Mouse (Mus musculus) hindbrain, embryonic 11.5 days (tissue): ENCODE data around the gene Irak2. TPM values are rescaled to one million over a fixed set of nuclear protein-coding genes. Genes with fewer than 3 reads are reported as not detected.

Experiments
- ATAC-seq: fragments of 200-750 bp; cut with Nextera tagmentation; 2 replicates; pipeline ENCODE4 v1.8.0; 2017; ENCODE audit warnings: mild to moderate bottlenecking, moderate TSS enrichment, moderate library complexity; ENCODE audit not compliant: low FRiP score
- DNase-seq: peaks from one replicate; pipeline ENCODE4 v3.0.0-alpha.2; 2015; ENCODE audit warnings: low spot score
- H3K27ac ChIP-seq: fragments of 300-500 bp; sonication (generic); 2 replicates; pipeline ENCODE4 v1.5.1; 2014; ENCODE audit warnings: mild to moderate bottlenecking, low read depth, low read length
- H3K27me3 ChIP-seq: fragments of 300-500 bp; sonication (generic); 2 replicates; pipeline ENCODE4 v1.6.1; 2014; ENCODE audit warnings: mild to moderate bottlenecking, low read length, moderate library complexity, mixed read lengths; ENCODE audit not compliant: control insufficient read depth, insufficient read depth
- H3K36me3 ChIP-seq: fragments of 300-500 bp; sonication (generic); 2 replicates; pipeline ENCODE4 v1.6.1; 2014; ENCODE audit warnings: mild to moderate bottlenecking, low read length, moderate library complexity, mixed read lengths; ENCODE audit not compliant: control insufficient read depth, insufficient read depth
- H3K4me1 ChIP-seq: fragments of 300-500 bp; sonication (generic); replicated peaks from 2 replicates; pipeline ENCODE4 v1.6.1; 2014; ENCODE audit warnings: low read length, mixed read lengths; ENCODE audit not compliant: control insufficient read depth, insufficient read depth
- H3K4me2 ChIP-seq: fragments of 300-500 bp; sonication (generic); replicated peaks from 2 replicates; pipeline ENCODE4 v1.6.1; 2014; ENCODE audit warnings: mild to moderate bottlenecking, low read depth, low read length
- H3K4me3 ChIP-seq: fragments of 300-500 bp; sonication (generic); 2 replicates; pipeline ENCODE4 v1.5.1; 2014; ENCODE audit warnings: low read depth, low read length
- H3K9ac ChIP-seq: fragments of 300-500 bp; sonication (generic); 2 replicates; pipeline ENCODE4 v1.6.1; 2014; ENCODE audit warnings: low read depth, low read length
- H3K9me3 ChIP-seq: fragments of 300-500 bp; sonication (generic); 2 replicates; pipeline ENCODE4 v1.6.1; 2016; ENCODE audit warnings: low read length; ENCODE audit not compliant: control insufficient read depth
- WGBS: fragments of 180-500 bp; shearing (Covaris S2); extraction: QIAGEN DNeasy Blood & Tissue Kit; methylation state at CpG from one replicate; pipeline ENCODE4 v1.1.7; 2014; 5-methylcytosine and 5-hydroxymethylcytosine counted together
- polyA plus RNA-seq: library from polyadenylated mRNA; unstranded; fragments of >200 nt; fragmentation: Nextera tagmentation; extraction: Ambion mirVana; gene quantifications from 2 replicates; pipeline ENCODE4 v1.2.1, GENCODE M21; 2014

Gene Irak2
- polyA plus RNA-seq, 1 experiment from 2014 or later, result 1.6 TPM

GRCm38 (mm10) chr6:113658226-113658625 is 20.0 kb downstream of the Irak2 start:
- H3K4me3 ChIP-seq, result no peak overlapping the region
- 64% methylated on average over 3 of the region's 3 CpGs for WGBS
- no peaks in the 10 kb centered on the region for H3K9me3 ChIP-seq
- no peak for ATAC-seq
- DNase-seq, result no peak
- H3K36me3 ChIP-seq, result no peaks in the 10 kb centered on the region
- no peak overlapping the region for H3K4me2 ChIP-seq
- no peak overlapping the region for H3K9ac ChIP-seq
- H3K4me1 ChIP-seq, result no peaks in the 10 kb centered on the region
- no peak overlapping the region for H3K27ac ChIP-seq
- H3K27me3 ChIP-seq, result no peaks in the 10 kb centered on the region

GRCm38 (mm10) chr6:113659648-113660491 is 21.6 kb downstream of the Irak2 start:
- H3K9ac ChIP-seq, result no peak overlapping the region
- H3K36me3 ChIP-seq, result no peaks in the 10 kb centered on the region
- no peaks in the 10 kb centered on the region for H3K27me3 ChIP-seq
- DNase-seq (no peak), ATAC-seq (no peak)
- no peak overlapping the region for H3K27ac ChIP-seq
- WGBS, result 78% methylated on average over 8 of the region's 8 CpGs
- no peak overlapping the region for H3K4me3 ChIP-seq
- H3K9me3 ChIP-seq, result no peaks in the 10 kb centered on the region
- H3K4me1 ChIP-seq, result no peaks in the 10 kb centered on the region
- H3K4me2 ChIP-seq, result no peak overlapping the region

- WGBS, result 73% methylated on average over 14 of the region's 14 CpGs
- H3K4me3 ChIP-seq, result no peak overlapping the region
- ATAC-seq (no peak), DNase-seq (no peak)
- no peaks in the 10 kb centered on the region for H3K4me1 ChIP-seq
- H3K4me2 ChIP-seq, result no peak overlapping the region
- H3K9ac ChIP-seq, result no peak overlapping the region
- H3K27ac ChIP-seq, result no peak overlapping the region
- H3K27me3 ChIP-seq, result no peaks in the 10 kb centered on the region
- no peaks in the 10 kb centered on the region for H3K9me3 ChIP-seq
- H3K36me3 ChIP-seq, result no peaks in the 10 kb centered on the region
These were observed 22.5 kb downstream of the Irak2 start for GRCm38 (mm10) chr6:113660492-113661352.

GRCm38 (mm10) chr6:113661353-113662241 is 23.3 kb downstream of the Irak2 start:
- Histone ChIP-seq H3K9me3 (no peaks in the 10 kb centered on the region), H3K4me3 (no peak overlapping the region), H3K27me3 (no peaks in the 10 kb centered on the region), H3K36me3 (no peaks in the 10 kb centered on the region), H3K4me2 (no peak overlapping the region), H3K27ac (no peak overlapping the region), H3K4me1 (no peaks in the 10 kb centered on the region), H3K9ac (no peak overlapping the region)
- DNase-seq, result no peak
- 62% methylated on average over 12 of the region's 12 CpGs for whole genome bisulfite sequencing
- ATAC-seq, result no peak

GRCm38 (mm10) chr6:113662964-113663700 is 24.9 kb downstream of the Irak2 start:
- 97% methylated on average over 7 of the region's 8 CpGs for WGBS
- ATAC-seq (no peak), DNase-seq (no peak)
- Histone ChIP-seq H3K4me3 (no peak overlapping the region), H3K36me3 (no peaks in the 10 kb centered on the region), H3K9ac (no peak overlapping the region), H3K9me3 (no peaks in the 10 kb centered on the region), H3K27ac (no peak overlapping the region), H3K4me2 (no peak overlapping the region), H3K4me1 (no peaks in the 10 kb centered on the region), H3K27me3 (no peaks in the 10 kb centered on the region)

GRCm38 (mm10) chr6:113664305-113664704 is 26.0 kb downstream of the Irak2 start:
- no peaks in the 10 kb centered on the region for H3K27me3 ChIP-seq
- no peak overlapping the region for H3K4me2 ChIP-seq
- no peaks in the 10 kb centered on the region for H3K9me3 ChIP-seq
- no peaks in the 10 kb centered on the region for H3K4me1 ChIP-seq
- no peak for ATAC-seq
- H3K27ac ChIP-seq, result no peak overlapping the region
- H3K4me3 ChIP-seq, result no peak overlapping the region
- no peak overlapping the region for H3K9ac ChIP-seq
- no peak for DNase-seq
- no peaks in the 10 kb centered on the region for H3K36me3 ChIP-seq
- 87% methylated on average over 7 of the region's 7 CpGs for WGBS

- Histone ChIP-seq H3K27me3 (no peaks in the 10 kb centered on the region), H3K4me1 (no peaks in the 10 kb centered on the region), H3K9me3 (no peaks in the 10 kb centered on the region), H3K27ac (no peak overlapping the region), H3K9ac (no peak overlapping the region), H3K4me2 (no peak overlapping the region), H3K36me3 (no peaks in the 10 kb centered on the region), H3K4me3 (no peak overlapping the region)
- DNase-seq (no peak), ATAC-seq (no peak)
- WGBS, result 66% methylated on average over 8 of the region's 8 CpGs
These were observed 29.4 kb downstream of the Irak2 start for GRCm38 (mm10) chr6:113667611-113668122.
